Comparison of ENCODE assay signal across 10 mouse cellular contexts in genomic region chr14:115475234-115475633, GRCm38 (mm10).
DNase-seq lines count a peak whose midpoint lies in the region; ATAC-seq lines count a peak whose summit lies in the region.
"Had no signal": no experiment of that assay in that cellular context is flagged by ENCODE, and none has a peak within 500 bp of the region (broad histone marks: within the 10 kb centered on the region; RNA-seq: fewer than 3 reads in every experiment).

No protein-coding gene starts in this region.

- no peak for ATAC-seq in liver, embryonic 12.5 days
- ATAC-seq in forebrain, embryonic 16.5 days, result 0 out of 2 replicates have a peak, but pooled peaks have one; percentile 40
- no peak for ATAC-seq in erythroblast, adult 5-6 weeks (replicated peaks; ENCODE audit: low FRiP score, poor library complexity, severe bottlenecking)

- WGBS in liver, embryonic 12.5 days (ENCODE audit: insufficient replicate concordance), result 40% methylated on average over 4 of the region's 4 CpGs
- 44% methylated on average over 4 of the region's 4 CpGs for WGBS in forebrain, embryonic 16.5 days

- H3K4me3 ChIP-seq in liver, embryonic 12.5 days, result no peak overlapping the region
- no peak overlapping the region for H3K4me3 ChIP-seq in forebrain, embryonic 16.5 days (replicated peaks; ENCODE audit: low read length)
- H3K4me3 ChIP-seq: limb, embryonic 13.5 days; stomach, embryonic 15.5 days had no signal

- no peaks in the 10 kb centered on the region for H3K4me1 ChIP-seq in liver, embryonic 12.5 days
- no peaks in the 10 kb centered on the region; the same call in 1 of the 2 replicates for H3K4me1 ChIP-seq in forebrain, embryonic 16.5 days (replicated peaks; ENCODE audit: control insufficient read depth, insufficient read depth, low read length)
- H3K4me1 ChIP-seq: stomach, embryonic 15.5 days had no signal

- H3K9ac ChIP-seq in liver, embryonic 12.5 days, result no peak overlapping the region
- H3K9ac ChIP-seq in forebrain, embryonic 16.5 days (replicated peaks; ENCODE audit: low read depth, low read length), result no peak overlapping the region
- H3K9ac ChIP-seq: limb, embryonic 13.5 days; stomach, embryonic 15.5 days had no signal

- H3K36me3 ChIP-seq in liver, embryonic 12.5 days, result no peaks in the 10 kb centered on the region
- H3K36me3 ChIP-seq in forebrain, embryonic 16.5 days (ENCODE audit: control insufficient read depth, insufficient read depth), result no peaks in the 10 kb centered on the region
- H3K36me3 ChIP-seq: limb, embryonic 13.5 days; stomach, embryonic 15.5 days had no signal

- H3K4me2 ChIP-seq in liver, embryonic 12.5 days, result no peak overlapping the region
- no peak overlapping the region for H3K4me2 ChIP-seq in forebrain, embryonic 16.5 days (ENCODE audit: low read length)
- H3K4me2 ChIP-seq: limb, embryonic 13.5 days; stomach, embryonic 15.5 days had no signal

- no peak overlapping the region for H3K27ac ChIP-seq in liver, embryonic 12.5 days
- no peak overlapping the region for H3K27ac ChIP-seq in forebrain, embryonic 16.5 days (ENCODE audit: low read length)
- H3K27ac ChIP-seq: limb, embryonic 13.5 days; stomach, embryonic 15.5 days had no signal

- H3K27me3 ChIP-seq in liver, embryonic 12.5 days (replicated peaks), result no peaks in the 10 kb centered on the region
- no peaks in the 10 kb centered on the region for H3K27me3 ChIP-seq in forebrain, embryonic 16.5 days (replicated peaks; ENCODE audit: control insufficient read depth, insufficient read depth, low read length)
- H3K27me3 ChIP-seq: limb, embryonic 13.5 days; stomach, embryonic 15.5 days had no signal

- DNase-seq in liver, result peak; percentile 22
- DNase-seq in adrenal gland, adult 8-10 months, result peak; percentile 5
- DNase-seq in kidney, postnatal 4 days, result peak; percentile 69 to 75
- DNase-seq in lung, postnatal 36 days, result peak; percentile 3
- DNase-seq in thymus, postnatal 14 days, result peak; percentile 12

- no peaks in the 10 kb centered on the region for H3K9me3 ChIP-seq in liver, embryonic 12.5 days (replicated peaks)
- no peaks in the 10 kb centered on the region for H3K9me3 ChIP-seq in forebrain, embryonic 16.5 days (ENCODE audit: control insufficient read depth, low read length)
- H3K9me3 ChIP-seq: limb, embryonic 13.5 days; stomach, embryonic 15.5 days had no signal

Comparison
In these comparisons a context has a peak if more than half of its experiments do, and no peak if none do; other contexts are left out.
1. DNase-seq: peak in every context shown above with its lines; median percentile 72 in kidney, postnatal 4 days; 22 in liver; 12 in thymus, postnatal 14 days; 5 in adrenal gland, adult 8-10 months; 3 in lung, postnatal 36 days.